Comparison of ENCODE assay signal across 14 mouse cellular contexts in the genomic region with DNA sequence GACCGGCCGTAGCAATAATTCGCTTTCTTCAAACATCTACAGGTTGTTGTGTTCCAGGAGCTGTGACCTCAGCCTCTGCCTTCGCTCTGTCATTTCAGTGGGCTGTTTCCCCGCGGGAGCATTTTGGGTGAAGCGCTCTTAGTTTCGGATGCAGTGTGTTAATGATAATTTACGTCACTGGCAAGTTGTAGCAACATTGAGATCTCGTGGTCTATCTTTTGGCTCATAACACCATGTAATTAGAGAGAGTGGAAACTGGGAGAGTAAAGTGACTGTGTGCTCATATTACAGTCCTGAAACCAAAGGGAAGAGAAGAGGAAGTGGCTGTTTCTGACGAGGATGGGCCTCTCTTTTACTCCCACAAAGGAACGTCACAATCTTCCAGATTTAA.
DNase-seq lines count a peak whose midpoint lies in the region; ATAC-seq and TF ChIP-seq lines count a peak whose summit lies in the region.
"Had no signal": no experiment of that assay in that cellular context is flagged by ENCODE, and none has a peak within 500 bp of the region (broad histone marks: within the 10 kb centered on the region; RNA-seq: fewer than 3 reads in every experiment).

No protein-coding gene starts in this region.

- no peak for DNase-seq in heart, adult 2 months
- DNase-seq in heart, adult 9 months (ENCODE audit: low spot score in 2 of 2), result no peak
- peak; percentile 12 for DNase-seq in 416B (ENCODE audit: low read depth)
- peak; percentile 53 for DNase-seq in brain, adult 2 months (ENCODE audit: low read depth, low spot score)
- no peak for DNase-seq in c-Kit-positive CD71-positive TER-119-positive erythroid progenitor cells, embryonic 14.5 days (ENCODE audit: low spot score)
- DNase-seq in hindbrain, embryonic 10.5 days (ENCODE audit: low spot score), result no peak
- DNase-seq: gastrocnemius, postnatal 10 days; right cerebral cortex, postnatal 4 days; thymus, postnatal 14 days had no signal

- no peak overlapping the region for H3K4me3 ChIP-seq in heart, adult 2 months
- no peak overlapping the region for H3K4me3 ChIP-seq in hindbrain, embryonic 12.5 days
- H3K4me3 ChIP-seq in hindbrain, embryonic 10.5 days, result no peak overlapping the region
- H3K4me3 ChIP-seq: liver, embryonic 15.5 days; midbrain, embryonic 12.5 days; neural tube, embryonic 15.5 days had no signal

- H3K9me3 ChIP-seq in hindbrain, embryonic 12.5 days (replicated peaks), result no peaks in the 10 kb centered on the region
- no peaks in the 10 kb centered on the region for H3K9me3 ChIP-seq in hindbrain, embryonic 10.5 days
- H3K9me3 ChIP-seq: liver, embryonic 15.5 days; midbrain, embryonic 12.5 days; neural tube, embryonic 15.5 days had no signal

- no peak overlapping the region for H3K9ac ChIP-seq in heart, adult 2 months (ENCODE audit: low read depth, low read length)
- H3K9ac ChIP-seq in hindbrain, embryonic 12.5 days, result no peak overlapping the region
- H3K9ac ChIP-seq: liver, embryonic 15.5 days; midbrain, embryonic 12.5 days; neural tube, embryonic 15.5 days had no signal

- WGBS in heart, adult 2 months, result 63% methylated on average over 12 of the region's 12 CpGs
- 83% methylated on average over 12 of the region's 12 CpGs for WGBS in hindbrain, embryonic 12.5 days
- 85% methylated on average over 12 of the region's 12 CpGs for WGBS in hindbrain, embryonic 10.5 days

- no peaks in the 10 kb centered on the region for H3K79me2 ChIP-seq in heart, adult 2 months (replicated peaks; ENCODE audit: control insufficient read depth, insufficient read depth, low read length)

- ATAC-seq in granulocyte monocyte progenitor cell, adult 5-6 weeks (replicated peaks; ENCODE audit: poor library complexity, severe bottlenecking), result peak; percentile 88
- no peak for ATAC-seq in hindbrain, embryonic 12.5 days (ENCODE audit: low FRiP score)

- H3K27ac ChIP-seq in heart, adult 2 months, result peak overlapping the region; percentile 63; the same call in 1 of the 2 replicates
- no peak overlapping the region for H3K27ac ChIP-seq in hindbrain, embryonic 12.5 days
- no peak overlapping the region for H3K27ac ChIP-seq in hindbrain, embryonic 10.5 days
- H3K27ac ChIP-seq: liver, embryonic 15.5 days; midbrain, embryonic 12.5 days had no signal

- intact Hi-C loops in heart, adult 2 months (cut with DNase I), result no loop called here

- no peak for TF ChIP-seq EP300 in heart, adult 2 months (IDR thresholded peaks at IDR 0.05; ENCODE audit: insufficient read depth, low read depth, low read length)

- no peak overlapping the region for H3K4me2 ChIP-seq in hindbrain, embryonic 12.5 days (replicated peaks)
- H3K4me2 ChIP-seq: midbrain, embryonic 12.5 days had no signal

- H3K27me3 ChIP-seq in heart, adult 2 months (ENCODE audit: control insufficient read depth, insufficient read depth, low read length), result no peaks in the 10 kb centered on the region
- H3K27me3 ChIP-seq in hindbrain, embryonic 12.5 days, result no peaks in the 10 kb centered on the region
- H3K27me3 ChIP-seq in hindbrain, embryonic 10.5 days (ENCODE audit: insufficient read depth, poor library complexity, severe bottlenecking), result no peaks in the 10 kb centered on the region
- H3K27me3 ChIP-seq: midbrain, embryonic 12.5 days; neural tube, embryonic 15.5 days had no signal

- H3K36me3 ChIP-seq in heart, adult 2 months (ENCODE audit: control insufficient read depth, insufficient read depth, low read length), result no peaks in the 10 kb centered on the region
- H3K36me3 ChIP-seq in hindbrain, embryonic 12.5 days, result no peaks in the 10 kb centered on the region
- H3K36me3 ChIP-seq in hindbrain, embryonic 10.5 days, result no peaks in the 10 kb centered on the region
- H3K36me3 ChIP-seq: liver, embryonic 15.5 days; midbrain, embryonic 12.5 days; neural tube, embryonic 15.5 days had no signal

- no peak for TF ChIP-seq CTCF in heart, adult 2 months (IDR thresholded peaks at IDR 0.05)

- peaks cover 10% of the 10 kb centered on the region for H3K4me1 ChIP-seq in heart, adult 2 months (ENCODE audit: control insufficient read depth, insufficient read depth, low read length)
- peaks cover 18% of the 10 kb centered on the region for H3K4me1 ChIP-seq in hindbrain, embryonic 12.5 days
- peaks cover 20% of the 10 kb centered on the region for H3K4me1 ChIP-seq in hindbrain, embryonic 10.5 days (replicated peaks)

- TF ChIP-seq POLR2A in heart, adult 2 months (IDR thresholded peaks at IDR 0.05; ENCODE audit: insufficient read depth, low read depth, low read length), result no peak

Comparison
In these comparisons a context has a peak if more than half of its experiments do, and no peak if none do; other contexts are left out.
1. DNase-seq: peak in 416B (single experiment) and brain, adult 2 months (single experiment); none in heart, adult 2 months (0 of 2), heart, adult 9 months (0 of 2), c-Kit-positive CD71-positive TER-119-positive erythroid progenitor cells, embryonic 14.5 days (single experiment) and hindbrain, embryonic 10.5 days (single experiment).